Mouse (Mus musculus): ENCODE measurements around the gene Atp8b2. TPM values are rescaled to one million over a fixed set of nuclear protein-coding genes. Genes with fewer than 3 reads are reported as not detected.

The Atp8b2 gene
- polyA plus RNA-seq, 1 experiment from 2014 or later: 6.4 TPM

DNA sequence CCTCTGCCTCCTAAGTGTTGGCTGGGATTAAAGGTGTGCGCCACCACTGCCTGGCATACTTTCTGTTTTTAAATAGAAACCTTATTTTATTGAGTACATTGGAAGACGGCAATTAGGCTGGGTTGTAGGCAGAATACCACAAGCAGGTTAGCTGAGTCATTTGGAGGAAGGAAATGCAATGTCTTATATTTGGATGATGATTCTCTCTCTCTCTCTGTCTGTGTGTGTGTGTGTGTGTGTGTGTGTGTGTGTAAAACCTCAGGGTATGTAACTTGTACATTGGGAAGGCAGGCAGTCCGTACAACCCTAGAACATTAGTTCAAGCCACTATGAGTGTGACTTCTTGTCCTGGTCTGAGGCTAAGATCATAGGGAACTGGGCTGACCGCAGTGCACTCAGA, 24.5 kb upstream of the Atp8b2 start:
- Histone ChIP-seq H3K27me3 (replicated peaks; ENCODE audit: control insufficient read depth, insufficient read depth, low read length) (no peaks in the 10 kb centered on the region), H3K36me3 (ENCODE audit: control insufficient read depth, insufficient read depth, low read length) (no peaks in the 10 kb centered on the region), H3K4me2 (ENCODE audit: low read length) (no peak overlapping the region), H3K9ac (ENCODE audit: low read length) (no peak overlapping the region), H3K4me3 (ENCODE audit: low read depth, low read length) (no peak overlapping the region), H3K4me1 (ENCODE audit: control insufficient read depth, insufficient read depth, low read length) (no peaks in the 10 kb centered on the region), H3K9me3 (replicated peaks; ENCODE audit: control insufficient read depth, low read length) (no peaks in the 10 kb centered on the region), H3K27ac (ENCODE audit: low read depth, low read length) (no peak overlapping the region)
- no peak for ATAC-seq
- WGBS: 94% methylated on average over 4 of the region's 4 CpGs
- no peak for DNase-seq (ENCODE audit: low spot score)

DNA sequence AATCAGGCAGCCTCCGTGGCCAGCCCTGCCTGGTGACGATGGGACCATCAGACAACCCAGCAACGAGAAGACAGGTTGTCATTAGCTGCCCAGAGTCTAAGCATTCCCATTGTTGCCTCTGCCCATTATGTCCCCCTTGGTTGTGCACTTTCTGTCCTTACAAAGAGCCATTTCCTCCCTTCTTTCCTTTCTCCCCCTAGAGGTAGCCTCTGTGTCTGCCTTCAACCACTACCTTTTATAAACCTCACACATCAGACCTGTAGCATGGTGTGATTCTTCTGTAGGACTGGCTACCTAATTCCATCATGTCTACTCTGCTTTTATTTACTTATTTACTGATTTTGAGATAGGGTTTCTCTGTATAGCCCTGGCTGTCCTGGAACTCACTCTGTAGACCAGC, 23.9 kb upstream of the Atp8b2 start:
- ATAC-seq: no peak
- H3K9me3 ChIP-seq (replicated peaks; ENCODE audit: control insufficient read depth, low read length): no peaks in the 10 kb centered on the region
- no peak for DNase-seq (ENCODE audit: low spot score)
- H3K4me2 ChIP-seq (ENCODE audit: low read length): no peak overlapping the region
- H3K9ac ChIP-seq (ENCODE audit: low read length): no peak overlapping the region
- no peaks in the 10 kb centered on the region for H3K36me3 ChIP-seq (ENCODE audit: control insufficient read depth, insufficient read depth, low read length)
- H3K27me3 ChIP-seq (replicated peaks; ENCODE audit: control insufficient read depth, insufficient read depth, low read length): no peaks in the 10 kb centered on the region
- H3K4me3 ChIP-seq (ENCODE audit: low read depth, low read length): no peak overlapping the region
- no peak overlapping the region for H3K27ac ChIP-seq (ENCODE audit: low read depth, low read length)
- H3K4me1 ChIP-seq (ENCODE audit: control insufficient read depth, insufficient read depth, low read length): no peaks in the 10 kb centered on the region
- 49% methylated on average over 3 of the region's 3 CpGs for WGBS

DNA sequence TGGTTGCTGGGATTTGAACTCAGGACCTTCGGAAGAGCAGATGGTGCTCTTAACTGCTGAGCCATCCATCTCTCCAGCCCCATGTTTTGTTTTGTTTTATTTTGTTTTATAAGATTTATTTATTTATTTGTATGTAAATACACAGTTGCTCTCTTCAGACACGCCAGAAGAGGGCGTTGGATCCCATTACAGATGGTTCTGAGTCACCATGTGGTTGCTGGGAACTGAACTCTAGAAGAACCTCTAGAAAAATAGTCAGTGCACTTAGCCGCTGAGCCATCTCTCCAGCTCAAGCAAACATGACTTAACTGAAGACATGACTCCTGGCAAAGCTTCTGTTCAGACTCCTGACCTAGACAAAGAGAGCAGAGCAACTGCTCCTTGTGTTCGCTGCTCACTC, 19.1 kb upstream of the Atp8b2 start:
- Histone ChIP-seq H3K36me3 (ENCODE audit: control insufficient read depth, insufficient read depth, low read length) (no peaks in the 10 kb centered on the region), H3K27ac (ENCODE audit: low read depth, low read length) (no peak overlapping the region), H3K9me3 (replicated peaks; ENCODE audit: control insufficient read depth, low read length) (no peaks in the 10 kb centered on the region), H3K4me1 (ENCODE audit: control insufficient read depth, insufficient read depth, low read length) (no peaks in the 10 kb centered on the region), H3K4me3 (ENCODE audit: low read depth, low read length) (no peak overlapping the region), H3K27me3 (replicated peaks; ENCODE audit: control insufficient read depth, insufficient read depth, low read length) (no peaks in the 10 kb centered on the region), H3K4me2 (ENCODE audit: low read length) (no peak overlapping the region), H3K9ac (ENCODE audit: low read length) (no peak overlapping the region)
- DNase-seq (ENCODE audit: low spot score) (no peak), ATAC-seq (no peak)
- WGBS: 72% methylated on average over 5 of the region's 5 CpGs

DNA sequence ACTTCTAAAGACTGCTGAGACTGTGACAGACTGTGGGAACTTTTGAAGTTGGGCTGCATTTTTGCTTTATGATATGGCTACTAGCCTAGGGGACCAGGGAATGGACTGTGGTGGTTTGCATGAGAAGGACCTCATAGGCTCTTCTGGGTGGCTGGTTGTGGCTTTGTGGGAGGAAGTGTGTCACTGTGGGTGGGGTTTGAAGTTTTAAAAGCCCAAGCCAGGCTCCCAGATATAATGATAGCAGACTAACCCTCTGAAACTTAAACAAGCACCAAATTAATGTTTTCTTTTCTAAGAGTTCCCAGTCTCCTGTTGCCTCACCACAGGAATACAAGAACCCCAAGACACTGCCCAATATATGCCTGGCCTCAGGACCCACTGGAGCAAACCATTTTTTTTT, 13.6 kb upstream of the Atp8b2 start:
- H3K27ac ChIP-seq (ENCODE audit: low read depth, low read length): no peak overlapping the region
- no peaks in the 10 kb centered on the region for H3K4me1 ChIP-seq (ENCODE audit: control insufficient read depth, insufficient read depth, low read length)
- no peaks in the 10 kb centered on the region for H3K36me3 ChIP-seq (ENCODE audit: control insufficient read depth, insufficient read depth, low read length)
- no peak overlapping the region for H3K4me2 ChIP-seq (ENCODE audit: low read length)
- no peak for DNase-seq (ENCODE audit: low spot score)
- H3K27me3 ChIP-seq (replicated peaks; ENCODE audit: control insufficient read depth, insufficient read depth, low read length): no peaks in the 10 kb centered on the region
- no peaks in the 10 kb centered on the region for H3K9me3 ChIP-seq (replicated peaks; ENCODE audit: control insufficient read depth, low read length)
- ATAC-seq: no peak
- H3K4me3 ChIP-seq (ENCODE audit: low read depth, low read length): no peak overlapping the region
- no peak overlapping the region for H3K9ac ChIP-seq (ENCODE audit: low read length)

DNA sequence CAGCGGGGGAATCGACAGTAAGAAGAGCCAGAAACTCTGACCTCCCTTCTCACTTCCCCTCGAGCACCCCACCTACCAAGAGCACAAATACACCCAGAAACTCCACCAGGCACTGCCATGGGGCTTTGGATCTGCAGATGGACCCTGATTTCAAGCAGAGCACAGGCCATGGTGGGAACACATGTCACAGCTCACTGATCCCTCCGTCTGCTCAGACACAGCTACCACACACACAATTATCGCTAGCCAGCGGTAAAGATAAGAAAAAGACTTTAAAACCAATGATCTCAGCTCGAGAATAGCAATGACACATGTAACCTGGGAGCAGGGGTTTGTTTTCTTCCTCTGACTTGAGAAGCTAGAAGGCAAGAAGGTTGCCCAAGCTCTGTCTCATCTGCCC, 5.2 kb upstream of the Atp8b2 start:
- DNase-seq (ENCODE audit: low spot score) (no peak), ATAC-seq (no peak)
- Histone ChIP-seq H3K4me2 (ENCODE audit: low read length) (no peak overlapping the region), H3K27ac (ENCODE audit: low read depth, low read length) (no peak overlapping the region), H3K4me1 (ENCODE audit: control insufficient read depth, insufficient read depth, low read length) (peaks cover 5% of the 10 kb centered on the region; the same call in 1 of the 2 replicates), H3K9me3 (replicated peaks; ENCODE audit: control insufficient read depth, low read length) (no peaks in the 10 kb centered on the region), H3K4me3 (ENCODE audit: low read depth, low read length) (no peak overlapping the region), H3K9ac (ENCODE audit: low read length) (no peak overlapping the region), H3K27me3 (replicated peaks; ENCODE audit: control insufficient read depth, insufficient read depth, low read length) (no peaks in the 10 kb centered on the region), H3K36me3 (ENCODE audit: control insufficient read depth, insufficient read depth, low read length) (no peaks in the 10 kb centered on the region)
- 80% methylated on average over 7 of the region's 7 CpGs for WGBS

DNA sequence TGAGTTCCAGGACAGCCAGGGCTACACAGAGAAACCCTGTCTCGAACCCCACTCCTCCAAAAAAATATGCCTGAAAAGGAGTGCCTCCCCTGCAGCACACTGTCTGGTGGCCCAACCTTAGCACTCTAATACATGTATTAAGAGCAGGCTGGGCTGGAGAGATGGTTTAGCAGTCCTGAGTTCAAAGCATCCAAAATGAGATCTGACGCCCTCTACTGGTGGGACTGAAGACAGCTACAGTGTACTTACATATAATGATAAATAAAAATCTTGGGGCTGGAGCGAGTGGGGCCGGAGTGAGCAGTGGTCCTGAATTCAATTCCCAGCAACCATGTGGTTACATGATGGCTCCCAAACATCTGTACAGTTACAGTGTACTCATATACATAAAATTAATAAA, 3.6 kb upstream of the Atp8b2 start:
- Histone ChIP-seq H3K36me3 (ENCODE audit: control insufficient read depth, insufficient read depth, low read length) (no peaks in the 10 kb centered on the region), H3K27ac (ENCODE audit: low read depth, low read length) (no peak overlapping the region), H3K4me1 (ENCODE audit: control insufficient read depth, insufficient read depth, low read length) (peaks cover 10% of the 10 kb centered on the region), H3K4me2 (ENCODE audit: low read length) (no peak overlapping the region), H3K9ac (ENCODE audit: low read length) (no peak overlapping the region), H3K27me3 (replicated peaks; ENCODE audit: control insufficient read depth, insufficient read depth, low read length) (no peaks in the 10 kb centered on the region), H3K4me3 (ENCODE audit: low read depth, low read length) (no peak overlapping the region), H3K9me3 (replicated peaks; ENCODE audit: control insufficient read depth, low read length) (no peaks in the 10 kb centered on the region)
- 76% methylated on average over 4 of the region's 4 CpGs for whole genome bisulfite sequencing
- DNase-seq (ENCODE audit: low spot score): no peak
- no peak for ATAC-seq

DNA sequence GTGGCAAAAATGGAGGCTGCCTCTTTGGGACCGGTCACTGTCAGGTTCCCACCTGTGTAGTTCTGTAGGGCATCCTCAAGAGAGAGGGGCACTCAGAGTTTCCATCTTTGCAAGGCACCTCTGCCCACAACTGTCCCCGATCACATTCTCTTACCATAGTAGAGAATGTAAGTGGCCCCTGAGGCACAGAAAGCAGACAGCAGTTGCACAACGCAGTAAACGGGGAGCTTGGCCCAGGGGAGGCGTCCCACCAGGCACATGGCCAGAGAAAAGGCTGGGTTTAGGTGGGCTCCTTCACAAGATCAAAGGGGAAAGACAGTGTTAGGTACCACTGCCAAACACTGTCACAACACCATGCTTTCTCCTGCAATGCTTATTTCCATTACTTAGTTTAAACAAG, 2.7 kb upstream of the Atp8b2 start:
- H3K36me3 ChIP-seq (ENCODE audit: control insufficient read depth, insufficient read depth, low read length): no peaks in the 10 kb centered on the region
- H3K9ac ChIP-seq (ENCODE audit: low read length): no peak overlapping the region
- H3K4me3 ChIP-seq (ENCODE audit: low read depth, low read length): no peak overlapping the region
- H3K4me1 ChIP-seq (ENCODE audit: control insufficient read depth, insufficient read depth, low read length): peaks cover 19% of the 10 kb centered on the region
- H3K27ac ChIP-seq (ENCODE audit: low read depth, low read length): no peak overlapping the region
- H3K27me3 ChIP-seq (replicated peaks; ENCODE audit: control insufficient read depth, insufficient read depth, low read length): no peaks in the 10 kb centered on the region
- no peaks in the 10 kb centered on the region for H3K9me3 ChIP-seq (replicated peaks; ENCODE audit: control insufficient read depth, low read length)
- WGBS: 83% methylated on average over 5 of the region's 5 CpGs
- ATAC-seq (no peak), DNase-seq (ENCODE audit: low spot score) (no peak)
- no peak overlapping the region for H3K4me2 ChIP-seq (ENCODE audit: low read length)

DNA sequence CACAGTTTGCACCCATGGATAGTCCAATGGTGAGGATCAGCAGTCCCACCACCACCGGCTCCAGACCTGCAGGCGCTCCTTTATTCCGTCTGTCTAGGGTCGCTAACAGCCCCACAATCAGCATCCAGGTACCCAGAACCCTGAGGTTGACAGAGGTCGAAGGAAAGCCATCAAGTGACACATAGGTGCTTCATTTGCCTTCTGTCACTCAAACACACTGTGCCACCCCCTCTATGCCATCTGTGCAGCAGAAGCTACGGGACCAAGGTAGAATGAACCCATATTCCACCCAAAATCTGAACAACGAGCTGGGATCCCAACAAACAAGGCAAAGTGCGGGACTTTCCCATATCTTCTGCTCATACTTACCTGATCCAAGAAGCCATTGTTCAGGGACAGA, 2.2 kb upstream of the Atp8b2 start:
- Histone ChIP-seq H3K27me3 (replicated peaks; ENCODE audit: control insufficient read depth, insufficient read depth, low read length) (no peaks in the 10 kb centered on the region), H3K9ac (ENCODE audit: low read length) (no peak overlapping the region), H3K36me3 (ENCODE audit: control insufficient read depth, insufficient read depth, low read length) (no peaks in the 10 kb centered on the region), H3K4me1 (ENCODE audit: control insufficient read depth, insufficient read depth, low read length) (peaks cover 23% of the 10 kb centered on the region), H3K27ac (ENCODE audit: low read depth, low read length) (no peak overlapping the region), H3K4me2 (ENCODE audit: low read length) (no peak overlapping the region), H3K4me3 (ENCODE audit: low read depth, low read length) (no peak overlapping the region), H3K9me3 (replicated peaks; ENCODE audit: control insufficient read depth, low read length) (no peaks in the 10 kb centered on the region)
- WGBS: 93% methylated on average over 8 of the region's 8 CpGs
- DNase-seq (ENCODE audit: low spot score) (no peak), ATAC-seq (no peak)

DNA sequence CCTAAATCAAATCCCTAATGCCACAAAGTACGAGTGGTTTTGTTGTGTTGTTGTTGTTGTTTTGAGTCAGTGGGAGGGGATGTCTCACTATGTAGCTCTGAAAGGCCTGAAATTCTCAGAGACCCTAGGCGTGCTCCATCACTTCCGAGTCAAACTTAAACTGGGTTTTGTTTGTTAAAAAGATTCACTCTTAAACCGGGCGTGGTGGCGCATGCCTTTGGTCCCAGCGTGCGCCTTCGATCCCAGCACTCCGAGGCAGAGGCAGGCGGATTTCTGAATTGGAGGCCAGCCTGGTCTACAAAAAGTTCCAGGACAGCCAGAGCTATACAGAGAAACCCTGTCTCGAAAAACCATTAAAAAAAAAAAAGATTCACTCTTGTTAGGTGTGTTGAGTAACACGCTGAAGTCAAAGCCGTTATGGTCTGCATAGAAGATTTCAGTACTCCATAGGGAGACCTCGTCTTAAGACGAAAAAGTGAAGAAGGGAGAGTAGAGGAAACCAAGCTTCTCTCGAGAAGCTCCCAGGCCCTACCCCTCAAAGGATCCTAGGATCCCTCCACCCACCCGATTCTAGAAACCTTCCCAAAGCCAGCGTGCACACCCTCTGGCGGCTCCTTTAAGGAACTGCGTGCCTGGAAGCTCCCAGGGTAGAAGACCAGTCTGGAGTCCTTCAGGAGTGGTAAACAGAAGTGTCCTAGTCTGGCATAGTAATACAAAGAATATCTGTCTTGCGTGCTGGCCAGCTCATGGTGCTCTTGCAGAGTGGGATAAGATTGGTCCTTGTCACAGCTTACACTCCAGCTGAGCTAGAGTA, 825 bp upstream of the Atp8b2 start:
- Histone ChIP-seq H3K4me2 (ENCODE audit: low read length) (peak overlapping the region; percentile 96), H3K4me1 (ENCODE audit: control insufficient read depth, insufficient read depth, low read length) (peaks cover 35% of the 10 kb centered on the region), H3K4me3 (ENCODE audit: low read depth, low read length) (peak overlapping the region; percentile 92), H3K36me3 (ENCODE audit: control insufficient read depth, insufficient read depth, low read length) (no peaks in the 10 kb centered on the region), H3K9me3 (replicated peaks; ENCODE audit: control insufficient read depth, low read length) (no peaks in the 10 kb centered on the region), H3K27me3 (replicated peaks; ENCODE audit: control insufficient read depth, insufficient read depth, low read length) (no peaks in the 10 kb centered on the region), H3K9ac (ENCODE audit: low read length) (peak overlapping the region; percentile 93), H3K27ac (ENCODE audit: low read depth, low read length) (peak overlapping the region; percentile 93)
- DNase-seq (ENCODE audit: low spot score) (peak; percentile 88), ATAC-seq (peak; percentile 27; the same call in 1 of the 2 replicates)
- 34% methylated on average over 22 of the region's 22 CpGs for WGBS
